ENCODE assay signal across 11 mouse cellular contexts in genomic region chr13:85164512-85165124, GRCm38 (mm10). TPM values are rescaled to one million over a fixed set of nuclear protein-coding genes. Genes with fewer than 3 reads are reported as not detected.
DNase-seq lines count a peak whose midpoint lies in the region; ATAC-seq and TF ChIP-seq lines count a peak whose summit lies in the region.
"Had no signal": no experiment of that assay in that cellular context is flagged by ENCODE, and none has a peak within 500 bp of the region (broad histone marks: within the 10 kb centered on the region; RNA-seq: fewer than 3 reads in every experiment).

No protein-coding gene starts in this region.

- H3K4me3 ChIP-seq in lung, postnatal 0 days (ENCODE audit: low read depth, low read length) = no peak overlapping the region
- no peak overlapping the region; the same call in 1 of the 2 replicates for H3K4me3 ChIP-seq in forebrain, postnatal 0 days (ENCODE audit: low read depth, low read length)

- H3K27me3 ChIP-seq in lung, postnatal 0 days (replicated peaks; ENCODE audit: insufficient read depth, low read length) = no peaks in the 10 kb centered on the region
- H3K27me3 ChIP-seq in forebrain, postnatal 0 days (ENCODE audit: insufficient read depth, low read length) = no peaks in the 10 kb centered on the region

- no peak for TF ChIP-seq CTCF in lung, postnatal 0 days (IDR thresholded peaks at IDR 0.05)
- TF ChIP-seq CTCF in forebrain, postnatal 0 days (IDR thresholded peaks at IDR 0.05; ENCODE audit: low read depth) = peak; percentile 72

- no peaks in the 10 kb centered on the region for H3K9me3 ChIP-seq in lung, postnatal 0 days (ENCODE audit: low read length)
- H3K9me3 ChIP-seq in forebrain, postnatal 0 days (ENCODE audit: low read length) = no peaks in the 10 kb centered on the region

- no peak overlapping the region for H3K4me2 ChIP-seq in lung, postnatal 0 days (replicated peaks; ENCODE audit: low read depth, low read length)
- peak overlapping the region; percentile 33 for H3K4me2 ChIP-seq in forebrain, postnatal 0 days (ENCODE audit: low read depth)

- H3K4me1 ChIP-seq in lung, postnatal 0 days (ENCODE audit: insufficient read depth, low read depth, low read length) = no peaks in the 10 kb centered on the region
- no peaks in the 10 kb centered on the region for H3K4me1 ChIP-seq in forebrain, postnatal 0 days (ENCODE audit: insufficient read depth)

- no peak for TF ChIP-seq EP300 in lung, postnatal 0 days (IDR thresholded peaks at IDR 0.05)

- WGBS in lung, postnatal 0 days = 27% methylated on average over 4 of the region's 4 CpGs
- 11% methylated on average over 4 of the region's 4 CpGs for WGBS in forebrain, postnatal 0 days

- no peak overlapping the region for H3K27ac ChIP-seq in lung, postnatal 0 days (ENCODE audit: low read length)
- no peak overlapping the region for H3K27ac ChIP-seq in forebrain, postnatal 0 days (ENCODE audit: low read depth, low read length)
- H3K27ac ChIP-seq: liver, embryonic 14.5 days had no signal

- DNase-seq in cerebellum, postnatal 10 days = peak; percentile 23 to 47
- DNase-seq in cerebellum, adult 8-10 months = no peak
- DNase-seq in lung, postnatal 0 days (ENCODE audit: low spot score) = peak; percentile 10
- no peak for DNase-seq in lung, postnatal 25 days (ENCODE audit: low spot score)
- DNase-seq in forebrain, postnatal 0 days = peak; percentile 79
- peak; percentile 30 for DNase-seq in retina, postnatal 1 day
- no peak for DNase-seq in ovary, postnatal 10 days (ENCODE audit: low spot score)
- no peak for DNase-seq in adrenal gland, postnatal 25 days
- DNase-seq: thymus, postnatal 25 days had no signal

- no peak overlapping the region for H3K9ac ChIP-seq in lung, postnatal 0 days (replicated peaks; ENCODE audit: low read depth)
- H3K9ac ChIP-seq in forebrain, postnatal 0 days = no peak overlapping the region
- H3K9ac ChIP-seq: liver, embryonic 14.5 days had no signal

- no peak for ATAC-seq in lung, postnatal 0 days
- peak; percentile 81 for ATAC-seq in forebrain, postnatal 0 days
- ATAC-seq: inflammation-experienced regulatory T-cells, adult 6 months had no signal

- no peaks in the 10 kb centered on the region for H3K36me3 ChIP-seq in lung, postnatal 0 days (ENCODE audit: insufficient read depth, low read length)
- H3K36me3 ChIP-seq in forebrain, postnatal 0 days (ENCODE audit: insufficient read depth) = no peaks in the 10 kb centered on the region

RNA-seq across cellular contexts. Expression of gene Ccnh, which starts 24.6 kb away (rescaled TPM):
- 43.6 and 43.8 TPM in 2 replicates for polyA plus RNA-seq in lung, postnatal 0 days (2015; fragmentation: Nextera tagmentation; extraction: Ambion mirVana)
- 34.4 and 36.7 TPM in 2 replicates for total RNA-seq in forebrain, postnatal 0 days (2014; rRNA removed)
- polyA plus RNA-seq in forebrain, postnatal 0 days (2015; fragmentation: Nextera tagmentation; extraction: Ambion mirVana) = 73.8 and 85.1 TPM in 2 replicates
- 45.5 and 60.3 TPM in 2 replicates for total RNA-seq in adrenal gland, postnatal 25 days (2021)

Comparison
In these comparisons a context has a peak if more than half of its experiments do, and no peak if none do; other contexts are left out.
1. DNase-seq: peak in cerebellum, postnatal 10 days (2 of 2), lung, postnatal 0 days (single experiment), forebrain, postnatal 0 days (single experiment) and retina, postnatal 1 day (single experiment); none in cerebellum, adult 8-10 months (single experiment), lung, postnatal 25 days (single experiment), ovary, postnatal 10 days (single experiment) and adrenal gland, postnatal 25 days (single experiment).